Mouse (Mus musculus): ENCODE data around the gene Fam219b. TPM values are rescaled to one million over a fixed set of nuclear protein-coding genes. Genes with fewer than 3 reads are reported as not detected.

The Fam219b gene
- total and polyA plus RNA-seq, 3 experiments = 8.1 to 12.2 (median 11.3) TPM

- ATAC-seq (ENCODE audit: extremely low read depth, insufficient number of reproducible peaks, low FRiP score, poor library complexity, severe bottlenecking) (no peak), DNase-seq (ENCODE audit: low spot score) (no peak)
- Histone ChIP-seq H3K36me3 (replicated peaks) (peaks cover 33% of the 10 kb centered on the region), H3K9me3 (replicated peaks) (peaks cover 4% of the 10 kb centered on the region; the same call in 1 of the 2 replicates), H3K4me3 (ENCODE audit: low read depth, low read length) (peak overlapping the region; percentile 97), H3K27me3 (ENCODE audit: insufficient read depth, low read length) (no peaks in the 10 kb centered on the region), H3K4me1 (ENCODE audit: insufficient read depth, low read depth, low read length) (peaks cover 44% of the 10 kb centered on the region)
- TF ChIP-seq CTCF (IDR thresholded peaks at IDR 0.05; ENCODE audit: low read depth, low read length) = no peak
- no peak for TF ChIP-seq GATA2 (IDR thresholded peaks at IDR 0.05; ENCODE audit: borderline replicate concordance, low read depth, low read length)
Measured at GRCm38 (mm10) chr9:57522114-57522860, 15.0 kb upstream of the Fam219b start.

GRCm38 (mm10) chr9:57522861-57523246 lies 14.5 kb upstream of the Fam219b start:
- H3K4me3 ChIP-seq (ENCODE audit: low read depth, low read length) = peak overlapping the region; percentile 97; the same call in 1 of the 2 replicates
- TF ChIP-seq CTCF (IDR thresholded peaks at IDR 0.05; ENCODE audit: low read depth, low read length) (no peak), POLR2AphosphoS5 (IDR thresholded peaks at IDR 0.05; ENCODE audit: insufficient replicate concordance, low read depth, low read length) (no peak), GATA2 (IDR thresholded peaks at IDR 0.05; ENCODE audit: borderline replicate concordance, low read depth, low read length) (no peak), GATA1 (IDR thresholded peaks at IDR 0.05; ENCODE audit: borderline replicate concordance, low read length) (no peak), TAL1 (conservative IDR thresholded peaks at IDR 0.05; ENCODE audit: low read depth, low read length) (no peak)

GRCm38 (mm10) chr9:57523754-57524153 lies 13.6 kb upstream of the Fam219b start:
- H3K4me3 ChIP-seq (ENCODE audit: low read depth, low read length) = no peak overlapping the region
- no peak for DNase-seq (ENCODE audit: low spot score)
- H3K27me3 ChIP-seq (ENCODE audit: insufficient read depth, low read length) = no peaks in the 10 kb centered on the region

More at GRCm38 (mm10) chr9:57522861-57523246, 14.5 kb upstream of the Fam219b start:
- Histone ChIP-seq H3K36me3 (replicated peaks) (peaks cover 33% of the 10 kb centered on the region), H3K9me3 (replicated peaks) (peaks cover 4% of the 10 kb centered on the region; the same call in 1 of the 2 replicates), H3K4me1 (ENCODE audit: insufficient read depth, low read depth, low read length) (peaks cover 43% of the 10 kb centered on the region), H3K27me3 (ENCODE audit: insufficient read depth, low read length) (no peaks in the 10 kb centered on the region)
- ATAC-seq (ENCODE audit: extremely low read depth, insufficient number of reproducible peaks, low FRiP score, poor library complexity, severe bottlenecking) (no peak), DNase-seq (ENCODE audit: low spot score) (no peak)

GRCm38 (mm10) chr9:57524439-57524838 lies 12.9 kb upstream of the Fam219b start:
- peak overlapping the region; percentile 40; the same call in 1 of the 2 replicates for H3K4me3 ChIP-seq (ENCODE audit: low read depth, low read length)

More at GRCm38 (mm10) chr9:57523754-57524153, 13.6 kb upstream of the Fam219b start:
- no peak for TF ChIP-seq GATA2 (IDR thresholded peaks at IDR 0.05; ENCODE audit: borderline replicate concordance, low read depth, low read length)
- TF ChIP-seq GATA1 (IDR thresholded peaks at IDR 0.05; ENCODE audit: borderline replicate concordance, low read length) = no peak
- no peak for TF ChIP-seq TAL1 (conservative IDR thresholded peaks at IDR 0.05; ENCODE audit: low read depth, low read length)
- no peak for TF ChIP-seq CTCF (IDR thresholded peaks at IDR 0.05; ENCODE audit: low read depth, low read length)
- TF ChIP-seq POLR2AphosphoS5 (IDR thresholded peaks at IDR 0.05; ENCODE audit: insufficient replicate concordance, low read depth, low read length) = no peak
- peaks cover 46% of the 10 kb centered on the region for H3K4me1 ChIP-seq (ENCODE audit: insufficient read depth, low read depth, low read length)
- peaks cover 4% of the 10 kb centered on the region; the same call in 1 of the 2 replicates for H3K9me3 ChIP-seq (replicated peaks)
- ATAC-seq (ENCODE audit: extremely low read depth, insufficient number of reproducible peaks, low FRiP score, poor library complexity, severe bottlenecking) = no peak
- H3K36me3 ChIP-seq (replicated peaks) = peaks cover 38% of the 10 kb centered on the region

GRCm38 (mm10) chr9:57525516-57525915 lies 11.8 kb upstream of the Fam219b start:
- ATAC-seq (ENCODE audit: extremely low read depth, insufficient number of reproducible peaks, low FRiP score, poor library complexity, severe bottlenecking) = no peak
- Histone ChIP-seq H3K4me3 (ENCODE audit: low read depth, low read length) (no peak overlapping the region), H3K27me3 (ENCODE audit: insufficient read depth, low read length) (no peaks in the 10 kb centered on the region), H3K4me1 (ENCODE audit: insufficient read depth, low read depth, low read length) (peaks cover 45% of the 10 kb centered on the region), H3K9me3 (replicated peaks) (no peaks in the 10 kb centered on the region), H3K36me3 (replicated peaks) (peaks cover 53% of the 10 kb centered on the region)
- TF ChIP-seq GATA1 (IDR thresholded peaks at IDR 0.05; ENCODE audit: borderline replicate concordance, low read length) = no peak
- TF ChIP-seq GATA2 (IDR thresholded peaks at IDR 0.05; ENCODE audit: borderline replicate concordance, low read depth, low read length) = no peak
- TF ChIP-seq CTCF (IDR thresholded peaks at IDR 0.05; ENCODE audit: low read depth, low read length) = no peak
- TF ChIP-seq TAL1 (conservative IDR thresholded peaks at IDR 0.05; ENCODE audit: low read depth, low read length) = no peak
- DNase-seq (ENCODE audit: low spot score) = no peak

More at GRCm38 (mm10) chr9:57524439-57524838, 12.9 kb upstream of the Fam219b start:
- H3K27me3 ChIP-seq (ENCODE audit: insufficient read depth, low read length) = no peaks in the 10 kb centered on the region
- H3K4me1 ChIP-seq (ENCODE audit: insufficient read depth, low read depth, low read length) = peaks cover 46% of the 10 kb centered on the region
- peaks cover 45% of the 10 kb centered on the region for H3K36me3 ChIP-seq (replicated peaks)
- DNase-seq (ENCODE audit: low spot score) (no peak), ATAC-seq (ENCODE audit: extremely low read depth, insufficient number of reproducible peaks, low FRiP score, poor library complexity, severe bottlenecking) (no peak)
- TF ChIP-seq CTCF (IDR thresholded peaks at IDR 0.05; ENCODE audit: low read depth, low read length) (no peak), POLR2AphosphoS5 (IDR thresholded peaks at IDR 0.05; ENCODE audit: insufficient replicate concordance, low read depth, low read length) (no peak), GATA2 (IDR thresholded peaks at IDR 0.05; ENCODE audit: borderline replicate concordance, low read depth, low read length) (no peak), TAL1 (conservative IDR thresholded peaks at IDR 0.05; ENCODE audit: low read depth, low read length) (no peak), GATA1 (IDR thresholded peaks at IDR 0.05; ENCODE audit: borderline replicate concordance, low read length) (no peak)
- H3K9me3 ChIP-seq (replicated peaks) = peaks cover 4% of the 10 kb centered on the region; the same call in 1 of the 2 replicates

- DNase-seq (ENCODE audit: low spot score) (no peak), ATAC-seq (ENCODE audit: extremely low read depth, insufficient number of reproducible peaks, low FRiP score, poor library complexity, severe bottlenecking) (no peak)
- Histone ChIP-seq H3K27me3 (ENCODE audit: insufficient read depth, low read length) (no peaks in the 10 kb centered on the region), H3K36me3 (replicated peaks) (peaks cover 61% of the 10 kb centered on the region), H3K4me3 (ENCODE audit: low read depth, low read length) (no peak overlapping the region), H3K9me3 (replicated peaks) (no peaks in the 10 kb centered on the region), H3K4me1 (ENCODE audit: insufficient read depth, low read depth, low read length) (peaks cover 44% of the 10 kb centered on the region)
- TF ChIP-seq GATA2 (IDR thresholded peaks at IDR 0.05; ENCODE audit: borderline replicate concordance, low read depth, low read length) (no peak), POLR2AphosphoS5 (IDR thresholded peaks at IDR 0.05; ENCODE audit: insufficient replicate concordance, low read depth, low read length) (no peak), TAL1 (conservative IDR thresholded peaks at IDR 0.05; ENCODE audit: low read depth, low read length) (no peak), GATA1 (IDR thresholded peaks at IDR 0.05; ENCODE audit: borderline replicate concordance, low read length) (no peak), CTCF (IDR thresholded peaks at IDR 0.05; ENCODE audit: low read depth, low read length) (no peak)
Measured at GRCm38 (mm10) chr9:57526435-57526834, 10.9 kb upstream of the Fam219b start.
